Comparison of ENCODE assay signal across 8 mouse cellular contexts in the genomic region with DNA sequence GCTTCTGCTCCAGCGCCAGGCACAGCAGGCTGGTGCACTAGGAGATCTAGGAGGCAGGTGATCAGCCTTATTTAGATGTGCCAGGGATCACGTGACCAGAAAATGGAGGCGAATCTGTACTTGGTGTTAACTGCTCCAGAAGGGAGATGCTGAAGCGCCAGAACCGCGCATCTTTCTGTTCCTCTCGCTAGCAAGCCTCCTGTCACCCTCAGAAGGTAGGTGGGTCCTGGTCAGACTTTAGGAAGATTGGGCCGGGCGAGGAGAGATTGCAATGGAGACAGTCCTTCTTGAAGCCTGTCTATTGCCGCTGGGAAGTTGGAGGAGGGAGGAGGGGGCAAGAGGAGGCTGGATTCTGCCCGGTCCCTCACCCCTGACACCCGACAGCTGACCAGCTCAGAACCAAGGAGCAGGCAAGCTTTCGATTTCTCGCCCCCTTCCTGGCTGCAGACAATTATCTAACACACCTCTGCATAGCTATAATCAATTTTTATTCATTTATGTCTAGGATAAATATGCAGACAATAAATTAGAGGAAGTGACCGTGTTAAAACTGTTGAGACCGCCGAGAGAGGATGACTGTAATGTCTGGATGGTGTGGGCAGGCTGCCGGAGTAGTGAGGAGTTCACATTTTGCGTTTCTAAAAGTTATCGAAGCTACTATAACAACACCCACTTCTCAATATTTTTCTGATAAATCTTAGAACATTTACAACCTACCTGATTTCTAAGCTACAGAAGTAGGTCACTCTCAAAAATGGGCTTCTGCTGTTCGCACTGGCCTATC.
DNase-seq lines count a peak whose midpoint lies in the region; ATAC-seq and TF ChIP-seq lines count a peak whose summit lies in the region.

No protein-coding gene starts in this region.

- WGBS in kidney, embryonic 14.5 days, result 8% methylated on average over 21 of the region's 21 CpGs
- 11% methylated on average over 21 of the region's 21 CpGs for WGBS in limb, embryonic 12.5 days
- 8% methylated on average over 21 of the region's 21 CpGs for WGBS in olfactory bulb, adult 2 months

- no peaks in the 10 kb centered on the region for H3K4me1 ChIP-seq in kidney, embryonic 14.5 days (ENCODE audit: control insufficient read depth, insufficient read depth, low read length)
- H3K4me1 ChIP-seq in limb, embryonic 12.5 days (replicated peaks), result no peaks in the 10 kb centered on the region; the same call in 1 of the 2 replicates
- H3K4me1 ChIP-seq in olfactory bulb, adult 2 months (ENCODE audit: control insufficient read depth, insufficient read depth, low read length), result no peaks in the 10 kb centered on the region

- peak overlapping the region; percentile 42; the same call in 1 of the 2 replicates for H3K9ac ChIP-seq in kidney, embryonic 14.5 days (ENCODE audit: low read depth, low read length)
- H3K9ac ChIP-seq in limb, embryonic 12.5 days (replicated peaks), result peak overlapping the region; percentile 47; the same call in 1 of the 2 replicates

- H3K9me3 ChIP-seq in kidney, embryonic 14.5 days (ENCODE audit: control insufficient read depth, low read length), result no peaks in the 10 kb centered on the region
- no peaks in the 10 kb centered on the region for H3K9me3 ChIP-seq in limb, embryonic 12.5 days

- ATAC-seq in kidney, embryonic 14.5 days (ENCODE audit: low FRiP score, low TSS enrichment), result peak; percentile 82
- no peak for ATAC-seq in limb, embryonic 12.5 days (ENCODE audit: insufficient number of reproducible peaks, insufficient read depth, low FRiP score, low TSS enrichment, low read depth)
- ATAC-seq in activated CD4-positive, CD25-positive, alpha-beta regulatory T cell, adult 4 months, result no peak

- H3K27me3 ChIP-seq in kidney, embryonic 14.5 days (ENCODE audit: control insufficient read depth, insufficient read depth, low read length), result no peaks in the 10 kb centered on the region
- peaks cover 26% of the 10 kb centered on the region for H3K27me3 ChIP-seq in limb, embryonic 12.5 days

- peak overlapping the region; percentile 68 for H3K4me2 ChIP-seq in kidney, embryonic 14.5 days (replicated peaks; ENCODE audit: low read depth, low read length)
- peak overlapping the region; percentile 69 for H3K4me2 ChIP-seq in limb, embryonic 12.5 days

- peak overlapping the region; percentile 45 for H3K4me3 ChIP-seq in kidney, embryonic 14.5 days (ENCODE audit: low read length)
- H3K4me3 ChIP-seq in limb, embryonic 12.5 days (replicated peaks), result peak overlapping the region; percentile 43
- peak overlapping the region; percentile 83 for H3K4me3 ChIP-seq in olfactory bulb, adult 2 months (ENCODE audit: insufficient read depth, low read depth, low read length)

- peak; percentile 10 for DNase-seq in adrenal gland, adult 2 months
- no peak for DNase-seq in adrenal gland, postnatal 4 days (ENCODE audit: low spot score in 2 of 2)
- peak; percentile 81 to 85 for DNase-seq in cerebellum, postnatal 10 days
- peak; percentile 60 to 71 for DNase-seq in frontal cortex, postnatal 14 days (ENCODE audit: low spot score in 2 of 2)

- no peak for TF ChIP-seq CTCF in olfactory bulb, adult 2 months (IDR thresholded peaks at IDR 0.05; ENCODE audit: insufficient read depth, low read depth, low read length)

- no peaks in the 10 kb centered on the region for H3K36me3 ChIP-seq in kidney, embryonic 14.5 days (ENCODE audit: control insufficient read depth, insufficient read depth, low read length)
- no peaks in the 10 kb centered on the region for H3K36me3 ChIP-seq in limb, embryonic 12.5 days

- no peak overlapping the region for H3K27ac ChIP-seq in kidney, embryonic 14.5 days (ENCODE audit: low read depth, low read length)
- no peak overlapping the region for H3K27ac ChIP-seq in limb, embryonic 12.5 days
- H3K27ac ChIP-seq in olfactory bulb, adult 2 months (ENCODE audit: insufficient read depth, low read depth, low read length), result peak overlapping the region; percentile 96

- peak; percentile 54; the same call in 1 of the 2 replicates for TF ChIP-seq POLR2A in olfactory bulb, adult 2 months (IDR thresholded peaks at IDR 0.05; ENCODE audit: insufficient read depth, low read depth, low read length)

Comparison
In these comparisons a context has a peak if more than half of its experiments do, and no peak if none do; other contexts are left out.
1. DNase-seq: peak in adrenal gland, adult 2 months (single experiment), cerebellum, postnatal 10 days (2 of 2) and frontal cortex, postnatal 14 days (2 of 2); none in adrenal gland, postnatal 4 days (0 of 2).
2. Peak in every context shown above with its lines, with median percentiles within 50 percentile points of each other: H3K4me3 ChIP-seq.